Mouse (Mus musculus): ENCODE measurements around the gene Adcy9. TPM values are rescaled to one million over a fixed set of nuclear protein-coding genes. Genes with fewer than 3 reads are reported as not detected.

Gene Adcy9
- polyA plus RNA-seq, 1 experiment from 2014 or later: 2.8 TPM

DNA sequence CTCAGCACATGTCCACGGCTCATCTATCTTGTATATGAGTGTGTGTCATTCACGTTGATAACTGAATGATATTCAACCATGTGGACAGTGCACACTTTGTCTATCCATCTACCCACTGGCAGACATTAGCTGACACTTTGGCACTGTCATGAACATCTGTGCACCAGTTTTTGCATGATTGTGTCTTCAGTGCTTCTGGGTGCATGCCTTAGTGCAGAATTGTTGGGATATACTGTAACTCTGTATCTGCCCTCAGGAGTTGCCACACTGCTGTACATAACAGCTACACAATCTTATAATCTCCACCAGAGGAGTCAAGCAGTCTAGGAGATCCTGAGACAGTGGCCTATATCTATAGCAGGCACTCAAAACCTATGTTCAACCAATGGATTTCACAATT is 21.5 kb downstream of the Adcy9 start:
- no peak overlapping the region for H3K4me3 ChIP-seq
- ATAC-seq (ENCODE audit: low FRiP score): no peak
- no peak overlapping the region for H3K27ac ChIP-seq
- no peak overlapping the region for H3K9ac ChIP-seq
- WGBS: 90% methylated on average over 2 of the region's 2 CpGs
- no peak overlapping the region for H3K4me2 ChIP-seq (replicated peaks)
- no peaks in the 10 kb centered on the region for H3K36me3 ChIP-seq
- no peaks in the 10 kb centered on the region for H3K4me1 ChIP-seq
- no peaks in the 10 kb centered on the region for H3K27me3 ChIP-seq
- H3K9me3 ChIP-seq (replicated peaks): no peaks in the 10 kb centered on the region

DNA sequence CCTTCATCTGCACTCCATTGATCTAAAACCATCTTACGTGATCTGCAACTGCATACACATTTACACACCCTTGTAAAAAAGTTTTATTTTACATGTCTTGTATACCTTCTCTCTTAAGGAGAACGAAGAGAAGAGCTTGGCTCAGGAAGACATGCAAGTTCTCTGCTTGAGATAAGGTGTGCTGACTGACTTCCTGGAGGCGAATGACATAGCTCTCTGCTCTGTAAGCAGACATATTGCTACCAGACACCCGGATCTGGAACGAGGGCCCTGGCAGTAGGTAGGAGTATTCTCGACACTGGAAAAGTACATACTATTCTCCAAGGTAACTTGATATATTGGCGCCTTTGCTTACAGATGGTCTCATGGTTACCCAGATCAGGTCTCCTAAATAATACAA is 22.7 kb downstream of the Adcy9 start:
- Histone ChIP-seq H3K4me1 (no peaks in the 10 kb centered on the region), H3K27me3 (no peaks in the 10 kb centered on the region), H3K9ac (no peak overlapping the region), H3K4me3 (no peak overlapping the region), H3K36me3 (no peaks in the 10 kb centered on the region), H3K27ac (no peak overlapping the region), H3K9me3 (replicated peaks) (no peaks in the 10 kb centered on the region), H3K4me2 (replicated peaks) (no peak overlapping the region)
- no peak for ATAC-seq (ENCODE audit: low FRiP score)
- 90% methylated on average over 7 of the region's 7 CpGs for WGBS

DNA sequence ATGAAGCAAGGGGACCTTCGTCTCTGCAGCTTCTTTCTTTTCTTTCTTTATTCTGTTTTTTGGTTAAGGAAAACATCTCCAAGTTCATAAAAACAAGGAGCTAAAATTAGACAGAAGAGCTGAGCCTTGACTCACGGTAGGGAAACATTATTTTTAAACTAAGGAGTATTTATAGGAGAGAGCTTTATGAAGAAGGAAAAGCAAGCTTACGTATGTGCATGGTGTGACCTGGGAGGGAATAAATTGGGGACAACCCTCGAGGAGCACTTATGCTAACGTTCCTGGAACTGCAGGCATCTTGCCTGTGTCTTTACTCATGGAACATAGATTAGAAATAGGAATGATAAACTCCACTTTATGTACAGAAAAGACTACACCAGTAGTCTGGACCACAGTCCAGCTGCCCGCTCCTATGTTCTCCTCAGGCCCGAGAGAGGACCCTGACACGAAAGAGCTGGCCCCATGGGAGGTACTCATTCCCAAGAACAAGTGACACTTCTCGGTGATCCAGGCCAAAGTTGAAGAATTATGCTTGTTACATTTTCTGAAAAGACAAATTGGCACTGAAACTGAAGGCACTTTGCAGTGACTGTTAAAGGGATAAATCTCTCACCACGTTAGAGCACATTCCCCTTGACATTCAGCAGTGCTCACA is 24.5 kb downstream of the Adcy9 start:
- WGBS: 79% methylated on average over 10 of the region's 10 CpGs
- no peaks in the 10 kb centered on the region for H3K9me3 ChIP-seq (replicated peaks)
- H3K4me3 ChIP-seq: no peak overlapping the region
- no peaks in the 10 kb centered on the region for H3K27me3 ChIP-seq
- no peak overlapping the region for H3K27ac ChIP-seq
- no peak overlapping the region for H3K9ac ChIP-seq
- no peak for ATAC-seq (ENCODE audit: low FRiP score)
- H3K4me2 ChIP-seq (replicated peaks): no peak overlapping the region
- no peaks in the 10 kb centered on the region for H3K36me3 ChIP-seq
- H3K4me1 ChIP-seq: no peaks in the 10 kb centered on the region

DNA sequence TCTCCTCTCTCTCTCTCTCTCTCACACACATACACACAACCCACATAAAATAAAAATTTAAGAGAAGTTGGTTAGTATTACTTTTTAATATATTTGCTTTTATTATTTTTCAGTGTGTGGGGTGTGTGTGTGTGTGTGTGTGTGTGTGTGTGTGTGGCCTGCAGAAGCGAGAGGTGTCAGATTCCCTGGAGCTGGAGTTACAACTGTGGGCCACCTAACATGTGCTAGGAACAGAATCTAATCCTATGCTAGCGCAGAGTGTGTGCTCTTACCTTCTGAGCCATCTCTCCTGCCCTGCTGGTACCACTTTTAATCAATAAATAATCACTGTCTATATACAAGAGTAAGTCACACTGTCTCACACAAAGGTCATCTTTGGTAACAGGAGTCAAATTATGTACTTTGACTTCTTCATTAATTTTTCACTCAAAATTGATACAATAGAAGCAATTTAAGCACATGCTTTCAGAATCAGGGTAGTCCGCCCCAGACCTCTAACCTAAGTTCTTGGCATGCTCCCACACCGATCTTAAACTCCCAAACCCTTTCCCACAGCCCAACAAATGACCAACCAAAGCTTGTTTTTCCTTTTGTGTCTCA is 25.2 kb downstream of the Adcy9 start:
- Histone ChIP-seq H3K27ac (no peak overlapping the region), H3K4me2 (replicated peaks) (no peak overlapping the region), H3K27me3 (no peaks in the 10 kb centered on the region), H3K4me3 (no peak overlapping the region), H3K4me1 (no peaks in the 10 kb centered on the region), H3K9ac (no peak overlapping the region), H3K36me3 (no peaks in the 10 kb centered on the region), H3K9me3 (replicated peaks) (no peaks in the 10 kb centered on the region)
- ATAC-seq (ENCODE audit: low FRiP score): no peak
- WGBS: 86% methylated on average over 4 of the region's 4 CpGs

DNA sequence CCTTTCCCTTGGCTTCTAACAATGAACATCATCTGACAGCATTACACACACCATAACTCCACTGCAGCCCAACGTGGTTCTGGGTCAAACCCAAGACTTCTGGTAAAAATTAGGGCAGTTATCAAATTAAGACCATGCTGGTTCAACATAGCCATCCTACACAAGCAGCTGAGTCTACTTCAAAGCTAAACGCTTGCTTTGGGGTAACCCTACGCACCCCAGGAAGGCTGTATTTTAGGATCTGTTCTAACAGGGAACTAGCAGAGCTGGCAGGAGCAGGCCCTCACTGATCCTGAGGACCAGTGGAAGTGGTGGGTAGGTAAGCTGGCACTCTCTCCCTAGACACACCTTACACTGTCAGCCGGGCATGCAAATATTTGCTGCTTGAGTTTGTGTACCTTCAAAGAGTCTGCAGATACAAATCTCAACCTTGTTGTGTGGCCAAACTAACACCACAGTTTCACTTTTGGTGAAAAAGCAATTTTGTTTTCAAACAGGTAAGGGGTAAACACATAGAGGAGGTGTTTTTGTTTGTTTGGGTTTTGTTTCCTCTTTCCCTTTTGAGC is 36.7 kb downstream of the Adcy9 start:
- WGBS: 74% methylated on average over 4 of the region's 4 CpGs

DNA sequence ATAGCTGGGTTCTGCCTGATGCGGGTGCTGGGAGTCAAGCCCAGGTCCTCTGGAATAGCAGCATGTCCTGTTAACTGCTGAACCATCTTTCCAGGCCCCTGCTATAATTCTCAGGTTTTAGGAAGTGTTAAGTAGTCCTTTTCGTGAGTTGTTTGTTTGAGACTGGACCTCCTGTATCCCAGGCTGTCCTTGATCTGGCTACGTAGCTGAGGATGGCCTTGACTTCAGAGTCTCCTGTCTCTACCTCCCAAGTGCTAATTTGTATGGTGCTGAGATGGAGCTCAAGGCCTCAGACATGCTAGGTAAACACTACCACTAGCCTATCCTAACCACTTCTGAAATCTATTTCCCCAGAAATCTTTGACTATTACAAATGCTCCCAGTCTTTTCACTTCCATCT is 37.9 kb downstream of the Adcy9 start:
- WGBS: 95% methylated on average over 3 of the region's 3 CpGs
- ATAC-seq (ENCODE audit: low FRiP score): no peak
- no peak overlapping the region for H3K9ac ChIP-seq

More for the DNA sequence above, 36.7 kb downstream of the Adcy9 start:
- no peak for ATAC-seq (ENCODE audit: low FRiP score)
- no peaks in the 10 kb centered on the region for H3K4me1 ChIP-seq
- no peaks in the 10 kb centered on the region for H3K27me3 ChIP-seq
- no peak overlapping the region for H3K4me2 ChIP-seq (replicated peaks)
- no peak overlapping the region for H3K4me3 ChIP-seq
- no peak overlapping the region for H3K27ac ChIP-seq
- no peak overlapping the region for H3K9ac ChIP-seq
- no peaks in the 10 kb centered on the region for H3K36me3 ChIP-seq
- H3K9me3 ChIP-seq (replicated peaks): no peaks in the 10 kb centered on the region

DNA sequence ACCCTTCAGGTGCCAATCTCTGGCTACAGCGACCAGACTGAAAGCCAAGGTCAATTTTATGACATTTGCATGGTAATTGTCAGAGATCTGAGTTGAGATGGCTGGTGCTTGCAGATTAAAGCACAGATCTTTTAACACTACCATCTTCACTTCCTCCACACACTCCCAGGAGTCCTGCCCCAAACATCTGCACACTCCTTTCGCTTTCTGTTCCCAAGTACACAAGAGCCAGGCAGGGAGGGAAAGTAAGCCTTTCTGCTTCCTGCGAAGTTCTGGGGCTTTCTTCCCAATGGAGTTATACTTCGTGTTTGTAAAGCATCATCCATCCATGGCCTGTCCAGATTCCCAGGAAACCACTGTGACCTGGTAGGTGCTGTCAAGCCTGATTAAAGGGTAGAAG is 38.8 kb downstream of the Adcy9 start:
- no peaks in the 10 kb centered on the region for H3K4me1 ChIP-seq
- H3K27ac ChIP-seq: no peak overlapping the region
- no peak overlapping the region for H3K4me3 ChIP-seq
- H3K9ac ChIP-seq: no peak overlapping the region
- no peaks in the 10 kb centered on the region for H3K36me3 ChIP-seq
- H3K9me3 ChIP-seq (replicated peaks): no peaks in the 10 kb centered on the region
- no peaks in the 10 kb centered on the region for H3K27me3 ChIP-seq
- no peak for ATAC-seq (ENCODE audit: low FRiP score)
- H3K4me2 ChIP-seq (replicated peaks): no peak overlapping the region
- 80% methylated on average over 4 of the region's 4 CpGs for WGBS

More for the DNA sequence above, 37.9 kb downstream of the Adcy9 start:
- Histone ChIP-seq H3K4me2 (replicated peaks) (no peak overlapping the region), H3K4me3 (no peak overlapping the region), H3K4me1 (no peaks in the 10 kb centered on the region), H3K27ac (no peak overlapping the region), H3K36me3 (no peaks in the 10 kb centered on the region), H3K27me3 (no peaks in the 10 kb centered on the region), H3K9me3 (replicated peaks) (no peaks in the 10 kb centered on the region)

DNA sequence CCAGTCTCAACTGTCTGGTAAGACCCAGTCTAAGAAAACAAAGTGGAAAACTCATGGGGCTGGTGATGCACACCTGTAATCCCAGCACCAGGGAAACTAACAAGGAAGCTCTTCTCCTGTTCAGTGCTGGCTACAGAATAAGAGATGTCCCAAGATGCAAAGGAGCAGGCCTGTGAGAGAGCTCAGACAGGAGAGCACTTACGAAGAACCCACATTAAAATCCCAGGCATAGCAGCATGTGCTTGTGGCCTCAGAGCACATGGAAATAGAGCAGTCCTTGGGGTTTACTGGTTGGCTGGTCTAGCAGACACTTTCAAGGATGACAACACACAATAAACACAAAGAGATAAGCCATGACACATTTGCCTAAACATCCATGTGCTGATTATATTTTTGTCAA is 41.5 kb downstream of the Adcy9 start:
- Histone ChIP-seq H3K9me3 (replicated peaks) (no peaks in the 10 kb centered on the region), H3K4me1 (no peaks in the 10 kb centered on the region), H3K9ac (no peak overlapping the region), H3K36me3 (no peaks in the 10 kb centered on the region), H3K27ac (no peak overlapping the region), H3K27me3 (no peaks in the 10 kb centered on the region), H3K4me2 (replicated peaks) (no peak overlapping the region), H3K4me3 (no peak overlapping the region)
- WGBS: 88% methylated on average over 1 of the region's 1 CpGs
- ATAC-seq (ENCODE audit: low FRiP score): no peak

DNA sequence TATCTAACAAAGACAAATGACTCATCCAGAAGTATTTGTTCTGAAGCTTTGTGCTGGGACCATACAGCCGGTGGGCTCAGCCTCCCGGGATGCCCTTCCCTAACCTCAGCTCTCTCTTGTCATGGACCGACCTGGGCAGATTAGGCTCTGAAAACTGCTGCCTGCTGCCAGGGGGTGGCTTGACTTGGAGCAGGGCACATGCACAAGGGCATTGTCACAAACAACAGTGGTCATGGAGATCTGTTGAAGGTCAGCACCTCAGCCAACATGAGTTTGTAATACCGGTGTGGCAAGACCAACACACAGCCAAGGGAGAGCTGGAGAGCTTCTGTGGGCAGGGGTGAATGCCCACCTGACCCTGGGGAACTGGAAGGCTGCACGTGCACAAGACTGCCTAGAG is 42.7 kb downstream of the Adcy9 start:
- ATAC-seq (ENCODE audit: low FRiP score): no peak

DNA sequence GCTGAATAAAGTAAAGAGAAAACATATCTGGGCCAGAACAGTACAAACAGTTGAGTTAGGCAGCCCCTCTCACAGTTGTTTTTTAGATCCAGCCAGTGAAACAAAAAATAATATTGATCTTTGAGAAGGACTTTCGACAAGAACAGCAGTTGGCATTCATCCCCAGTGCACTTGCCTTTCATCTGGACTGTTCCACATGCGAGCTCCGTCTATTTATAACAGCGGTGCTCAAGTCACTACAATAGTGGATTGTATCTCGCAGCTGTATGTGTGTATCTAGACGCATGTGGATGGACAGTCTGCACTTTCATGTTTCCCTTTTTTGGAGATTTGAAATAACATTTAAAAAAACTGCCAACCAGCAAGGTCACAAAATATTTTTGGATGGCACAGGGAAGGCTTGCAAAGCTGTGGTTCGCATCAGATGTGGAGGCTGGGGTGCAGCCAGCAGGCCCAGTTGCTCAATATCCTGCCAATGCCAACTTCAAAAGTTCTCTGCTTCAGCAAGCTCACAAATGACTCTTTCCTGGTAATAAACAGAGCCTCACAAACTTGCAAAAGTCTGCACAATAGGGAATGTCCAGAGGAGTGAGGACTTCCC is 45.4 kb downstream of the Adcy9 start:
- 61% methylated on average over 7 of the region's 7 CpGs for WGBS

More for the DNA sequence above, 42.7 kb downstream of the Adcy9 start:
- H3K9ac ChIP-seq: no peak overlapping the region
- H3K4me3 ChIP-seq: no peak overlapping the region
- 80% methylated on average over 5 of the region's 5 CpGs for WGBS
- no peaks in the 10 kb centered on the region for H3K36me3 ChIP-seq
- H3K9me3 ChIP-seq (replicated peaks): no peaks in the 10 kb centered on the region
- H3K27me3 ChIP-seq: no peaks in the 10 kb centered on the region
- H3K27ac ChIP-seq: no peak overlapping the region
- no peak overlapping the region for H3K4me2 ChIP-seq (replicated peaks)
- H3K4me1 ChIP-seq: no peaks in the 10 kb centered on the region

DNA sequence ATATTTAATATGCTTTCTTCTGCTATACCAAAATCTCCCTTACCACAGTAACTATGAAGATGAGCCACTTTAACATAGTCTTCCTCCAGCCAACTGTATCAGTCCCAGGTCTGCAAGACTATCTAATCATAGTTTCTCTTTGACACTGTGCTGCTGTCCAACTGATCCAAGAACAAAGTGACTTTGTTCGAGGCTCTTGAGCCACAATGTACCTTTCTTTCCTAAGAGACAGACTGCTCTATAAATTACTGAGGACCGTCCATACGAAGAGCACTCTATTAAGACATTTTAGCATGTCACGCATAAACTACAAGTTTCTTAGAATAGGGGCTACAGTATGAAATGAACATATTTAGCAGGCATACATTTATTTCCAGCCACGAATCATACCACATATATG is 46.0 kb downstream of the Adcy9 start:
- no peak overlapping the region for H3K4me2 ChIP-seq (replicated peaks)
- WGBS: 79% methylated on average over 5 of the region's 5 CpGs
- H3K4me3 ChIP-seq: no peak overlapping the region
- ATAC-seq (ENCODE audit: low FRiP score): no peak
- H3K9ac ChIP-seq: no peak overlapping the region
- H3K4me1 ChIP-seq: no peaks in the 10 kb centered on the region
- H3K36me3 ChIP-seq: no peaks in the 10 kb centered on the region
- no peaks in the 10 kb centered on the region for H3K9me3 ChIP-seq (replicated peaks)
- H3K27ac ChIP-seq: no peak overlapping the region
- H3K27me3 ChIP-seq: no peaks in the 10 kb centered on the region

More for the DNA sequence above, 45.4 kb downstream of the Adcy9 start:
- H3K9me3 ChIP-seq (replicated peaks): no peaks in the 10 kb centered on the region
- H3K4me3 ChIP-seq: no peak overlapping the region
- H3K9ac ChIP-seq: no peak overlapping the region
- no peaks in the 10 kb centered on the region for H3K27me3 ChIP-seq
- H3K36me3 ChIP-seq: no peaks in the 10 kb centered on the region
- no peak overlapping the region for H3K27ac ChIP-seq
- ATAC-seq (ENCODE audit: low FRiP score): no peak
- H3K4me2 ChIP-seq (replicated peaks): no peak overlapping the region
- no peaks in the 10 kb centered on the region for H3K4me1 ChIP-seq

DNA sequence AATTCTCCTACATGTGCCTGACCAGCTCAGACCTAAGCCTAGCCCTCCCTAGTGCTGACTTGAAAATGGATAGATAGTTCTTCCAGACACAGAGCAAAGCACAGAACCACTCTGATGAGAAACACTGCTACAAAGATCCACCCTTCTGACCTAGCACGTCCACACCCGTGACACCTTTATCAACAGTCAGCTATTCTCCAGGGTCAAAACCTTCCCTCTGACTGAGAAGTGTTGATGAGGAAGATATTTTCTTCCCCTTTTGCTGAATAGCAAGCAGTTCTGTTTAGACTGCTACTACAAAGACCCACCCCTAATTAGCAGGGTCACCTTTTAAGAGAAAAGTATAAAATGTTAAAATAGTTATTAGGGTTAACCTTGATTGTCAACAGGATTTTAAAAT is 49.3 kb downstream of the Adcy9 start:
- H3K9me3 ChIP-seq (replicated peaks): no peaks in the 10 kb centered on the region
- H3K36me3 ChIP-seq: no peaks in the 10 kb centered on the region
- H3K9ac ChIP-seq: no peak overlapping the region
- H3K4me2 ChIP-seq (replicated peaks): no peak overlapping the region
- ATAC-seq (ENCODE audit: low FRiP score): no peak
- H3K4me1 ChIP-seq: no peaks in the 10 kb centered on the region
- no peak overlapping the region for H3K27ac ChIP-seq
- no peaks in the 10 kb centered on the region for H3K27me3 ChIP-seq
- H3K4me3 ChIP-seq: no peak overlapping the region
- 77% methylated on average over 2 of the region's 2 CpGs for WGBS

DNA sequence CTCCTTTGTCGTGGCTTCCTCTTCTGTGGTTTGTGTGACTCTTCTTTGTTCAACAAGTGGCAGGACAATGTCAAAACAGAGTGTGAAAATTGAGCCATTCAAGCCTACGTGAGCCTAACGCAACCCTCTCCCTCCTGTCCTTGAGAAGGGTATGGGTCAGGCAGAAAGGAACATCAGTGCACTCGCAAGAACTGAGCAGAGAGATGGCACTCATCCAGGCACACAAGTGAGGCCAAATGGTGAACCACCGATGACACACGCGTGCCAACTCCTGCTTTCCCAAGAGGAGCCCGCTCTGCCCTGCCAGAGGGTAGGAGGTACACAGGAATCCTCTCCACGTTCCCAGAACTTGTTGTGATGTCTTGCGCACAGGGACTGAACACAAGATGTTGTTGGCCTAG is 50.2 kb downstream of the Adcy9 start:
- Histone ChIP-seq H3K36me3 (no peaks in the 10 kb centered on the region), H3K4me2 (replicated peaks) (no peak overlapping the region), H3K27ac (no peak overlapping the region), H3K9me3 (replicated peaks) (no peaks in the 10 kb centered on the region), H3K4me1 (no peaks in the 10 kb centered on the region), H3K9ac (no peak overlapping the region), H3K4me3 (no peak overlapping the region), H3K27me3 (no peaks in the 10 kb centered on the region)
- 70% methylated on average over 10 of the region's 10 CpGs for WGBS
- no peak for ATAC-seq (ENCODE audit: low FRiP score)
